Mouse (Mus musculus): ENCODE measurements at regions not wholly inside any gene's neighbourhood (a gene's known extent, or its start where the extent isn't known, plus 50 kb on each side); places are given as distances from the start of the nearest gene placed in this dataset.

GRCm38 (mm10) chr5:136619315-136620231 is 52.3 kb upstream of the Cux1 start:
- intact Hi-C loops (cut with DNase I) = no loop called here

- intact Hi-C loops (cut with DNase I) = no loop called here
Measured at GRCm38 (mm10) chr5:136620234-136620633, 52.9 kb upstream of the Cux1 start.

- intact Hi-C loops (cut with DNase I) = loop anchor here (2.0 kb wide), 1 partner anchor 53 kb away; no protein-coding TSS in a partner anchor
Measured at GRCm38 (mm10) chr5:136621336-136622125, 54.2 kb upstream of the Cux1 start.

- intact Hi-C loops (cut with DNase I) = loop anchor here (2.0 kb wide), 1 partner anchor 53 kb away; no protein-coding TSS in a partner anchor
Measured at GRCm38 (mm10) chr5:136622152-136622551, 54.9 kb upstream of the Cux1 start.

DNA sequence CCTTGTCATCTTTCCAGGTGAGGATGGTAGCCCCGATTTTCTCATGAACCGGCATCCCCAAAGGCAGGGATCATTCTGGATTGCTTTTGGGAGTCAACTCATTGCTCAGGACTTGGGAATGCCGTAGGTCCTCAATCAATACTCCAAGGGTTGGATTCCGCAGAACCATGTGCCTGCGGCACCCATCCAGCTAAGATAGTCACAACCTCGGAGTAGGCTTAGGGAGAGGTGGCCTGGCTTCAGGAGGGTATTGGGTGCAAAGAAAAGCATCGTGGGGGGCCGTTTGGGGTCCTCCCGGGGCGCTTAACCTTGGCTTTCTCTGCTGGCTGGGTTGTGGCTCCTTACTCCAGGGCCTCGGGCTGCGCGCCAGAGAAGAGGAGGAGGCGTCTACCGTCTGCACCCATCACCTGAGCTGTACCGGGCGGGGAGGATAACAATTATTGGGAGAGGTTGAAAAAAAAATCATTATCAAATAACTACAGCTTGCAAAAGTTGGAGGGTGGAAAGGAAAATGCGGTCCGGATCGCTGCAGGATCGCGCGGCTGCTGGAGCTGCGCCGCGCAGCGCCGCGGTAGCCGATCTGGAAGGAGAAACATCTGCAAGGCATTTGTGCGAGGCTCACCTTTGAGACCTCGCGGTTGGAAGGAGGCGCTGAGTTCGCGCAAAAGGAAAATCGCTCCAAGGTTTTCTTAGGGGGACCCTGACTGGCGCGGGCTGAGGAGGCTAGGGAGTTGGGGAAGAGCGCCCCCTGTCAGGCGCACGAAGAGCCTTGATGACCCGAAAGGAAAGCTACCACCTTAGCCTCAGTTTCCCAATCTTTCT is 55.6 kb upstream of the Cux1 start:
- intact Hi-C loops (cut with DNase I) = loop anchor here (2.0 kb wide), 1 partner anchor 54 kb away; no protein-coding TSS in a partner anchor

- intact Hi-C loops (cut with DNase I) = loop anchor here (2.0 kb wide), 1 partner anchor 55 kb away; no protein-coding TSS in a partner anchor
Measured at GRCm38 (mm10) chr5:136623791-136624190, 56.5 kb upstream of the Cux1 start.

GRCm38 (mm10) chr5:136625176-136625991 is 58.1 kb upstream of the Cux1 start:
- intact Hi-C loops (cut with DNase I) = no loop called here

DNA sequence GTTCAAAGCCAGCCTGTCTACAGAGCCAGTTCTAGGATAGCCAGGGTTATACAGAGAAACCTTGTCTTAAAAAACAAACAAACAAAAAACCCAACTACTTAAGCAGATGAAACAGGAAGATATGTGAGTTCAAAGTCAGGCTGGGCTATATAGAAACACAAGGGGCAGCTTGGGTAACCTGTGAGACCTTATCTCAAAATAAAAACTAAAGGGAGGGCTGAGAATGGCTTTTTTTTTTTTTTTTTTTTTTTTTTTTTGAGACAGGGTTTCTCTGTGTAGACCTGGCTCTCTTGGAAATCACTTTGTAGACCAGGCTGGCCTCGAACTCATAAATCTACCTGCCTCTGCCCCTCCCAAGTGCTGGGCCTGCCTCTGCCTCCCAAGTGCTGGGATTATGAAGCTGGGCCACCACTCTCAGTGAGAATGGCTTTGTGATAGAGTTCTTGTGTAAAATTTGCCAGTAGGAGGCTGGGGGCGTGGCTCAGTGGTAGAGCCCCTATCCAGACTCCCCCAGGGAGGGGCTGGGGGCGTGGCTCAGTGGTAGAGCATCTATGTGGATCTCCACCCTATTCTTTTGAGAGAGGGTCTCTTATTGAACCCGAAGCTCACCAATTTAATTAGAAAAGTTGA is 59.0 kb upstream of the Cux1 start:
- intact Hi-C loops (cut with DNase I) = no loop called here

GRCm38 (mm10) chr5:136626891-136627290 is 59.6 kb upstream of the Cux1 start:
- intact Hi-C loops (cut with DNase I) = no loop called here

DNA sequence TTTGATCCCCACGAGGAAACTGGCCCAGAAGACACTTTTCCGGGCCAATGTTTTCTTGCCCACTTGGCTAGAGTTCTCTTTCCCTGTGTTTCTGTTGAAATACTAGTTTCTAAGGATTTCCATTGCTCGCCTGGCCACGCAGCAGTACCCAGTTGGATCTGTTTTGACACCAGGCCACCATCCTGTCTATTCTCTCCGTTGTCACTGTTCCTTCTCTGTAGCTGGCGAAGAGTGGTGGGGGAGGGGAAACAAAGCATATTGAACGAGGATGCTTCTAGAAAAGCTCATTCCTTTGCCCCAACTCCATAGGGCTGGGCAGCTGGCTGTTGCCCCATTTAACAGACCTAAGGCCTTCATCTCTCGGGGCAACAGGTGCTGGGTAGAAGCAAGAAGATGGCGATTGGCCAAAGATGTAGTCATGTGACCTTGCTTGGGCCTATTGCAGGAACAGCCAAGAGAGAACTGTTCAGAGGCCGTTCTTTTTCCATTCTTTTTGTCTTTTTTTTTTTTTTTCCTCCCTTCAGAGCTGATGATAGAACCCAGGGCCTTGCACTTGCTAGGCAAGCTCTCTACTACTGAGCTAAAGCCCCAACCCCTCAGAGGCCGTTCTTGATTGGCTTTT is 60.5 kb upstream of the Cux1 start:
- intact Hi-C loops (cut with DNase I) = no loop called here

DNA sequence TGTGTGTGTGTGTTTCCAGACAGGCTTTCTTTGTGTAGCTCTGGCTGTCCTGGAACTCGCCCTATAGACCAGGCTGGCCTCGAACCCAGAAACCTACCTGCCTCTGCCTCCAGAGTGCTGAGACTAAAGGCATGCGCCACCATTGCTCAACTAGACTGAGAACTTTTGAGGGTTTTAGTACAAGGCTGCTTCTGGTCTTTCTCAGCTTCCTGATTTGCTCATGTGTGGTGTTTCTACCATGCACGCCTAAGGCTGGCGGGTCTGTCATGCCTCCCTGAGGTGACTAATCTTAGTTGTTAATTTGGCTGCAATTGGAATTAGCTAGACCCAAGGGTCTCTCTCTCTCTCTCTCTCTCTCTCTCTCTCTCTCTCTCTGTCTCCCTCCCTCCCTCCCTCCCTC is 61.2 kb upstream of the Cux1 start:
- intact Hi-C loops (cut with DNase I) = no loop called here

- intact Hi-C loops (cut with DNase I) = no loop called here
Measured at GRCm38 (mm10) chr5:136632286-136632685, 60.7 kb upstream of the Myl10 start.

- intact Hi-C loops (cut with DNase I) = no loop called here
Measured at GRCm38 (mm10) chr5:136633901-136634300, 59.0 kb upstream of the Myl10 start.

GRCm38 (mm10) chr5:136635119-136635518 is 57.8 kb upstream of the Myl10 start:
- intact Hi-C loops (cut with DNase I) = no loop called here

DNA sequence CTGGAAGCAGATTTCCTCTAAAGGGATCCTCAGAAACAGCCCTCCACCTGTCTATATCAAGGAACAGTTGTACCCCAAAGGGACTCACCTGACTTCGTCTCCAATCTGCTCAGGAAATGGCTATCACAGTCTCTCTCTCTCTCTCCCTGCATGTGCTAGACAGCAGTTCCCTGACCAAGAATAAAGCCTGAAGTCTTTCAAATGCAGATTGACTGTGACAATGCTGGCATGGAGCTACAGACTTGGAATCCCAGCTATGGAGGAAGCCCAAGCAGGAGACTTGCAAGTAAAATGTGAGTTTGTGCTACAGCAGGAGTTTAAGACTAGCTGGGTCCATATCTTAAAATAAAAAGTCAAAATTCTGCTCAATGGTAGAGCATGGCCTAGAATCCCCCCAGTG is 56.5 kb upstream of the Myl10 start:
- intact Hi-C loops (cut with DNase I) = no loop called here

DNA sequence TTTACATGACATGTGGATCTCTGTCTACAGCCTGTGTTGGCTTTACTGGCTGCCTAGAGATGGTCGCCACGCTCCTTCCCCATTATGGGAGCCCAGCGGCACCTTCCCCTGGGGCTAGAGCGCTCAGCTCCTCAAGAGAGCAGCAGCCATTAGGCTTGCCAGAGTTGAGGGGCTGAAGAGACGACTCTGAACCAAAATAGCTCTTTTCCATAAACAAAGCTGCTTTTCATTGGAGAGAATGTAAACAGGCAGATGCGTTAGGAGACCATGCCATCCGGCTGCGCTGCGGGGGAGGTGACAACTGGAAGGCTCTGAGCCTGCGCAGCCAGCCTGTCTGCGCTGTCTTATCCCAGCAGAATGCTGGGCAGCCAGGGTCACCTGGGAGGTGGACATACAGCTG is 55.1 kb upstream of the Myl10 start:
- intact Hi-C loops (cut with DNase I) = no loop called here

GRCm38 (mm10) chr5:136640871-136641619 is 51.9 kb upstream of the Myl10 start:
- intact Hi-C loops (cut with DNase I) = no loop called here

- intact Hi-C loops (cut with DNase I) = no loop called here
Measured at GRCm38 (mm10) chr5:136642208-136642607, 50.7 kb upstream of the Myl10 start.

Measured in adrenal gland (tissue).